Mouse (Mus musculus) testis, adult 2 months (tissue): ENCODE measurements around the gene Bpifb1. TPM values are rescaled to one million over a fixed set of nuclear protein-coding genes. Genes with fewer than 3 reads are reported as not detected.

Experiments used
- H3K27ac ChIP-seq: fragments of 200-500 bp; 2 replicates; pipeline ENCODE4 v1.5.1; 2012; ENCODE audit warnings: low read depth, low read length; ENCODE audit not compliant: control insufficient read depth, insufficient read depth
- H3K27me3 ChIP-seq: fragments of 200-500 bp; 2 replicates; pipeline ENCODE4 v1.6.1; 2012; ENCODE audit warnings: mild to moderate bottlenecking, low read length, moderate library complexity; ENCODE audit not compliant: control insufficient read depth, insufficient read depth
- H3K36me3 ChIP-seq: fragments of 200-500 bp; 2 replicates; pipeline ENCODE4 v1.6.1; 2012; ENCODE audit warnings: mild to moderate bottlenecking, low read length; ENCODE audit not compliant: control insufficient read depth, insufficient read depth
- H3K4me1 ChIP-seq: fragments of 200-500 bp; 2 replicates; pipeline ENCODE4 v1.6.1; 2012; ENCODE audit warnings: low read length; ENCODE audit not compliant: control insufficient read depth, insufficient read depth
- H3K4me3 ChIP-seq: fragments of 200-500 bp; 2 replicates; pipeline ENCODE4 v1.5.1; 2012; ENCODE audit warnings: low read depth, mild to moderate bottlenecking, low read length, moderate library complexity, mixed read lengths; ENCODE audit not compliant: control insufficient read depth
- CTCF ChIP-seq: fragments of 200-500 bp; IDR thresholded peaks from 2 replicates; pipeline ENCODE4 v1.5.1; 2012; ENCODE audit warnings: low read depth, mild to moderate bottlenecking, inconsistent platforms, low read length, moderate library complexity; ENCODE audit not compliant: control insufficient read depth, insufficient read depth, insufficient replicate concordance
- POLR2A ChIP-seq: fragments of 200-500 bp; IDR thresholded peaks from 2 replicates; pipeline ENCODE4 v1.6.1; 2012; ENCODE audit warnings: low read depth, mild to moderate bottlenecking, inconsistent platforms, low read length, moderate library complexity; ENCODE audit not compliant: control insufficient read depth
- polyA plus RNA-seq: library from polyadenylated mRNA; depleted of rRNA; stranded (reverse); fragments of >200 nt; gene quantifications from 2 replicates; pipeline ENCODE4 v1.2.3, GENCODE M21; 2012; rRNA removed

The Bpifb1 gene
- 0.37 and 0.42 TPM in 2 replicates for polyA plus RNA-seq

DNA sequence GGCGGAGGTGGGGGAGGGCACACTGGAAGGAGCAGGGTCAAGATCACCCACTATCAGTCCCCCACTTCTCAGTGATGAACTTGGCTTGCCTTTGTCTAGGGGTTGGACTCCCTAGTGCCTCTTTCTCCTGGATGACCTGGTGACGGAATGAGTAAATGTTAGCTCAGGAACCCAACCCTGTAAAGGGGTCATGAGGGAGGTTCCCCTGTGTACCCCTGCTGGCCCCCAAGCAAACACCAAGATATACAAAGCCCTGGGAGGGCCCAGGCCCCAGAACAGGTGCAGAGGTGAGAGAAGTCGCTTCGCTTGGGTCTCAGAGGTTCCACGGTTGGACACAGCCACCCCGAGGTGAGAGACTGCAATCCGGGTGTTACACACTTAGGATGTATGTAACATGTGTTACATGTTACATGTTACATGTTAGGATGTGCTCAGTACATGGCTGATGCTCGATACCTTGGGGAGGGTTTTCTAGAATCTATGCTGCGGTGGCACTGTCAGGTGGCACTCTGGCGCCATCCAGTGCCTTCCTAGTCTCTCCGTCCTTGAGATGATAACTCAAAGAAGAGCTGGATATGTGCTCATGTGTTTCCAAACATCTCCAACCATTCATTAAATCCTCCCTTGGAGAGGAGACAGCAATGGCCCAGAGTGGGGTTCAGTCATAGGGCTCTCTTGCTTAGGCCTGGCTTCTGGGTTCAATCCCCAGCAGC lies at the start of gene Bpifb1:
TSS of gene Bpifb1 (plus strand) at position 273 of the 713 bp plus-strand sequence.
- Histone ChIP-seq H3K36me3 (no peaks in the 10 kb centered on the region), H3K4me1 (peaks cover 3% of the 10 kb centered on the region), H3K27me3 (no peaks in the 10 kb centered on the region), H3K27ac (peak within 1 kb of the TSS; percentile 74), H3K4me3 (no peak within 1 kb of the TSS)
- no peak for TF ChIP-seq POLR2A

DNA sequence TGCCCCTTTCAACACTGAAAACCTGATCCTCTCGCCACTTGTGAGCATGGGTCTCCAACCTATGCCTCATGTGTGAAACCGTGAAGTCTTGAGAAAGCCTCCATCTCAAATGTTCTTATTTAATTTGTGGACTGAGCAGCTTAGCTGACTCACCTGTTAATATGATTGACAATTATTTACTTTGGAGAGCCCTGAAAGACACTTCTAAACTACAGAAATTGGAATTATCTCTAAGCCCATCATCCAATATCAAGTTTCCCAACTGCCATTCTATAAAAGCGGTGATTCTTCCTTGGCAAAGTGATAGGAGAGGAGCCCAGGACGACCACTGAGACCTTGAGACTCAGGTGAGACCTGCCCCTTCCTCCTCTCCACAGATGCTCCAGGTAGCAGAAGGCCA lies 48.0 kb upstream of the Bpifb1 start, which contains the start of gene Bpifa1:
TSS of gene Bpifa1 (plus strand) at position 301 of the 400 bp plus-strand sequence.
- Histone ChIP-seq H3K4me1 (no peaks in the 10 kb centered on the region), H3K27me3 (no peaks in the 10 kb centered on the region), H3K36me3 (no peaks in the 10 kb centered on the region), H3K4me3 (no peak within 1 kb of the TSS), H3K27ac (no peak within 1 kb of the TSS)
- no peak for TF ChIP-seq CTCF
- TF ChIP-seq POLR2A, result no peak

DNA sequence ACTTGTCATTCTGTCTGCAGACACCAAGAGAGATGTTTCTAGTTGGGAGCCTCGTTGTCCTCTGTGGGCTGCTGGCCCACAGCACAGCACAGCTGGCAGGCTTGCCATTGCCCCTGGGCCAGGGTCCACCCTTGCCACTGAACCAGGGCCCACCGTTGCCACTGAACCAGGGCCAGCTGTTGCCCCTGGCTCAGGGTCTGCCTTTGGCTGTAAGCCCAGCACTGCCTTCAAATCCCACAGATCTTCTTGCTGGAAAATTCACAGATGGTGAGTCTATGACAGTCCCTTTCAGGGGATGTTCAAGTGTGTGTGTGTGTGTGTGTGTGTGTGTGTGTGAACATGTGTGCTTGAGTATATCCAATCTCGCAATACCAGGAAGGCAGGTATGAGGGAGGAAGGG lies 46.9 kb upstream of the Bpifb1 start:
- no peaks in the 10 kb centered on the region for H3K4me1 ChIP-seq
- no peaks in the 10 kb centered on the region for H3K36me3 ChIP-seq
- H3K27ac ChIP-seq, result no peak overlapping the region
- H3K4me3 ChIP-seq, result no peak overlapping the region
- no peak for TF ChIP-seq POLR2A
- no peak for TF ChIP-seq CTCF
- H3K27me3 ChIP-seq, result no peaks in the 10 kb centered on the region

DNA sequence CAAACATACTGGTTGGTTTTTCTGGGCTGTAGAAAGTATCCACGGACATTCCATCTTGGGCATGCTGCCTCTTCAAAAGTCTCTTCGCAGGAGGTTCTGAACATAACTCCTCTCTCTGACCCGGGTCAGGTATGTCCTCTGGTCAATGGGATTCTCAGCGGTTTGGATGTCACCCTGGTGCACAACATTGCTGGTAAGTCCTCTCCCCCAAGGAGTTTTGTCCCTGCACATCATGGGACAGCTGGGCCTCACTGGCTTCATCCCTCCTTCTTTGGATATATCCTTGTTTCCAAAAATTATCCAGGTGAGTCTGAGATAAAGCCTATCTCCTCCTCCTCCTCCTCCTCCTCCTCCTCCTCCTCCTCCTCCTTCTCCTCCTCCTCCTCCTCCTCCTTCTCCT lies 43.1 kb upstream of the Bpifb1 start:
- Histone ChIP-seq H3K27me3 (no peaks in the 10 kb centered on the region), H3K4me3 (no peak overlapping the region), H3K27ac (no peak overlapping the region), H3K4me1 (no peaks in the 10 kb centered on the region), H3K36me3 (no peaks in the 10 kb centered on the region)
- no peak for TF ChIP-seq CTCF
- TF ChIP-seq POLR2A, result no peak

DNA sequence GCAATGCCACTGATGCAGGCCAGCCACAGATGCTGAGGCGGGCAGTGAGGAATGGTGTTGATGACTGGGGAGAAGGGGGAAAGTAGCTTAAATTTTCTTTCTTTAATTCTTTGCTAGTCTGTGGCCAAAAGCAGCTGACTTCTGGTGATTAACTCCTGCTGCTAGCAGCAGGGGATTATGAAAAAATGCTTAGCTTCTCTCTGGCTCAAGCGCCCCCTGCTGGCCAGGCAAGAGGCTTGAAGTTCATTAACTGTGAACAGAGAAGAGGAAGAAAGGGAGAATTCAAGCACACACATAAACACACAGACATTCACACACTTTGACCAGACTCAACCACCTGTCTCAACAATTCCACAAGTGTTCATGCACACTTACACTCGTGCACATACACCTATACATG lies 32.2 kb upstream of the Bpifb1 start:
- no peaks in the 10 kb centered on the region for H3K27me3 ChIP-seq
- no peak overlapping the region for H3K4me3 ChIP-seq
- H3K36me3 ChIP-seq, result no peaks in the 10 kb centered on the region
- H3K27ac ChIP-seq, result no peak overlapping the region
- H3K4me1 ChIP-seq, result no peaks in the 10 kb centered on the region
- TF ChIP-seq POLR2A, result no peak
- TF ChIP-seq CTCF, result peak; percentile 51; the same call in 1 of the 2 replicates

DNA sequence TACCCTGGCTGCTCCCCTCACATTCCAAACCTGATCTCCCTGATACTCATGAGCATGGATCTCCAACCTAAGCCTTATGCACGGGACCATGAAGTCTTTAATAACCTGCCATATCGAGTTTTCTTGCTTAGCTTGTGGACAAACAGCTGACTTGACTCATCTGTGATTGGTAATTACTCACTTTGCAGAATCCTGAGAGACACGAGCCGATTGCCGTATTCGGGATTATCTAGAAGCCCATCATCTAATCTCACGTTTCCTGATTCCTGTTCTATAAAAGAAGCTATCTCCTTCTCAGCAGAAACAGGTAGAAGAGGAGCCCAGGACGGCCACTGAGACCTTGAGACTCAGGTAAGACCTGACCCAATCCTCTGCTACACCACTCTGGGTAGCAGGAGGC lies 28.3 kb upstream of the Bpifb1 start, which contains the start of gene Bpifa5:
TSS of gene Bpifa5 (plus strand) at position 301 of the 400 bp plus-strand sequence.
- Histone ChIP-seq H3K27ac (no peak within 1 kb of the TSS), H3K4me3 (no peak within 1 kb of the TSS), H3K27me3 (no peaks in the 10 kb centered on the region), H3K4me1 (no peaks in the 10 kb centered on the region), H3K36me3 (no peaks in the 10 kb centered on the region)
- TF ChIP-seq POLR2A (no peak), CTCF (no peak)

DNA sequence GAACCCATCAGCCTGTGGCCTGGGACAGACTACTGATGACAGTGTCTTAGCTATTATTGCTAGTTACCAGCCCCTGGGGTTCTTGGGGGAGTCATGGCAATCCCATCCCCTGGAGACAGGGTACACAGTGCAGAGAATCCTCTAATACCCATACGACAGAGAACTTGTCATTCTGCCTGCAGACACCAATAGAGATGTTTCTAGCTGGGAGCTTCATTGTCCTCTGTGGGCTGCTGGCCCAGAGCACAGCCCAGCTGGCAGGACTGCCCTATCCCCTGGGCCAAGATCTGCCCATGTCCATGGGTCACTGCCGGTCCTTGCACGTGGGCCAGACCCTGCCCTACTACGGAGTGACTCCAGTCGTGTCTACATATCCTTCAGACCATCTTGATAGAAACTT lies 27.3 kb upstream of the Bpifb1 start:
- H3K4me3 ChIP-seq, result no peak overlapping the region
- no peaks in the 10 kb centered on the region for H3K4me1 ChIP-seq
- H3K27me3 ChIP-seq, result no peaks in the 10 kb centered on the region
- H3K27ac ChIP-seq, result no peak overlapping the region
- H3K36me3 ChIP-seq, result no peaks in the 10 kb centered on the region
- TF ChIP-seq CTCF (no peak), POLR2A (no peak)
